Mouse (Mus musculus): ENCODE measurements at regions not wholly inside any gene's neighbourhood (a gene's known extent, or its start where the extent isn't known, plus 50 kb on each side); places are given as distances from the start of the nearest gene placed in this dataset.

GRCm38 (mm10) chr4:29130485-29130884, 317.6 kb downstream of the Epha7 start:
- Histone ChIP-seq H3K9me3 (ENCODE audit: control insufficient read depth) (no peaks in the 10 kb centered on the region), H3K4me2 (replicated peaks; ENCODE audit: low read depth) (no peak overlapping the region), H3K9ac (ENCODE audit: low read depth, low read length) (no peak overlapping the region), H3K4me3 (ENCODE audit: low read depth, low read length) (no peak overlapping the region), H3K27me3 (replicated peaks; ENCODE audit: control insufficient read depth, insufficient read depth, low read length) (no peaks in the 10 kb centered on the region), H3K36me3 (ENCODE audit: control insufficient read depth, insufficient read depth) (no peaks in the 10 kb centered on the region), H3K4me1 (replicated peaks; ENCODE audit: control insufficient read depth, insufficient read depth, low read length) (no peaks in the 10 kb centered on the region; the same call in 1 of the 2 replicates), H3K27ac (ENCODE audit: low read depth, low read length) (no peak overlapping the region)
- no peak for TF ChIP-seq CTCF (IDR thresholded peaks at IDR 0.05; ENCODE audit: low read depth)
- ATAC-seq: no peak

GRCm38 (mm10) chr4:29133404-29134307, 320.7 kb downstream of the Epha7 start:
- peak; percentile 47; the same call in 1 of the 2 replicates for ATAC-seq
- TF ChIP-seq CTCF (IDR thresholded peaks at IDR 0.05; ENCODE audit: low read depth): no peak
- peak overlapping the region; percentile 55 for H3K4me2 ChIP-seq (replicated peaks; ENCODE audit: low read depth)
- 22% methylated on average over 21 of the region's 21 CpGs for WGBS
- no peaks in the 10 kb centered on the region for H3K36me3 ChIP-seq (ENCODE audit: control insufficient read depth, insufficient read depth)
- H3K4me1 ChIP-seq (replicated peaks; ENCODE audit: control insufficient read depth, insufficient read depth, low read length): no peaks in the 10 kb centered on the region; the same call in 1 of the 2 replicates
- H3K4me3 ChIP-seq (ENCODE audit: low read depth, low read length): peak overlapping the region; percentile 9; the same call in 1 of the 2 replicates
- no peak overlapping the region for H3K9ac ChIP-seq (ENCODE audit: low read depth, low read length)
- H3K27me3 ChIP-seq (replicated peaks; ENCODE audit: control insufficient read depth, insufficient read depth, low read length): no peaks in the 10 kb centered on the region
- no peak overlapping the region for H3K27ac ChIP-seq (ENCODE audit: low read depth, low read length)
- H3K9me3 ChIP-seq (ENCODE audit: control insufficient read depth): no peaks in the 10 kb centered on the region

- no peak overlapping the region for H3K9ac ChIP-seq (ENCODE audit: low read depth, low read length)
- H3K27me3 ChIP-seq (replicated peaks; ENCODE audit: control insufficient read depth, insufficient read depth, low read length): no peaks in the 10 kb centered on the region
- H3K4me2 ChIP-seq (replicated peaks; ENCODE audit: low read depth): no peak overlapping the region
- no peaks in the 10 kb centered on the region for H3K36me3 ChIP-seq (ENCODE audit: control insufficient read depth, insufficient read depth)
- no peak overlapping the region for H3K4me3 ChIP-seq (ENCODE audit: low read depth, low read length)
- no peaks in the 10 kb centered on the region; the same call in 1 of the 2 replicates for H3K4me1 ChIP-seq (replicated peaks; ENCODE audit: control insufficient read depth, insufficient read depth, low read length)
- H3K27ac ChIP-seq (ENCODE audit: low read depth, low read length): no peak overlapping the region
- no peak for TF ChIP-seq CTCF (IDR thresholded peaks at IDR 0.05; ENCODE audit: low read depth)
- H3K9me3 ChIP-seq (ENCODE audit: control insufficient read depth): no peaks in the 10 kb centered on the region
- WGBS: 38% methylated on average over 5 of the region's 5 CpGs
- no peak for ATAC-seq
Observed at GRCm38 (mm10) chr4:29135685-29136385, 322.9 kb downstream of the Epha7 start.

GRCm38 (mm10) chr4:29138771-29139301, 325.9 kb downstream of the Epha7 start:
- WGBS: 75% methylated on average over 8 of the region's 8 CpGs
- TF ChIP-seq CTCF (IDR thresholded peaks at IDR 0.05; ENCODE audit: low read depth): no peak

GRCm38 (mm10) chr4:29143415-29143814, 330.5 kb downstream of the Epha7 start:
- H3K4me1 ChIP-seq (replicated peaks; ENCODE audit: control insufficient read depth, insufficient read depth, low read length): no peaks in the 10 kb centered on the region
- TF ChIP-seq CTCF (IDR thresholded peaks at IDR 0.05; ENCODE audit: low read depth): no peak
- peak; percentile 47 for ATAC-seq
- H3K9ac ChIP-seq (ENCODE audit: low read depth, low read length): no peak overlapping the region
- no peaks in the 10 kb centered on the region for H3K36me3 ChIP-seq (ENCODE audit: control insufficient read depth, insufficient read depth)
- H3K4me2 ChIP-seq (replicated peaks; ENCODE audit: low read depth): no peak overlapping the region
- no peaks in the 10 kb centered on the region for H3K27me3 ChIP-seq (replicated peaks; ENCODE audit: control insufficient read depth, insufficient read depth, low read length)
- H3K9me3 ChIP-seq (ENCODE audit: control insufficient read depth): no peaks in the 10 kb centered on the region
- 90% methylated on average over 1 of the region's 1 CpGs for WGBS
- H3K4me3 ChIP-seq (ENCODE audit: low read depth, low read length): no peak overlapping the region
- H3K27ac ChIP-seq (ENCODE audit: low read depth, low read length): no peak overlapping the region

More at GRCm38 (mm10) chr4:29138771-29139301, 325.9 kb downstream of the Epha7 start:
- ATAC-seq: no peak
- no peaks in the 10 kb centered on the region for H3K4me1 ChIP-seq (replicated peaks; ENCODE audit: control insufficient read depth, insufficient read depth, low read length)
- no peak overlapping the region for H3K4me2 ChIP-seq (replicated peaks; ENCODE audit: low read depth)
- H3K27ac ChIP-seq (ENCODE audit: low read depth, low read length): no peak overlapping the region
- no peak overlapping the region for H3K4me3 ChIP-seq (ENCODE audit: low read depth, low read length)
- no peaks in the 10 kb centered on the region for H3K9me3 ChIP-seq (ENCODE audit: control insufficient read depth)
- H3K27me3 ChIP-seq (replicated peaks; ENCODE audit: control insufficient read depth, insufficient read depth, low read length): no peaks in the 10 kb centered on the region
- no peaks in the 10 kb centered on the region for H3K36me3 ChIP-seq (ENCODE audit: control insufficient read depth, insufficient read depth)
- no peak overlapping the region for H3K9ac ChIP-seq (ENCODE audit: low read depth, low read length)

GRCm38 (mm10) chr4:29145242-29145641, 332.3 kb downstream of the Epha7 start:
- no peaks in the 10 kb centered on the region for H3K27me3 ChIP-seq (replicated peaks; ENCODE audit: control insufficient read depth, insufficient read depth, low read length)
- no peak overlapping the region for H3K9ac ChIP-seq (ENCODE audit: low read depth, low read length)
- 86% methylated on average over 4 of the region's 4 CpGs for WGBS
- no peaks in the 10 kb centered on the region for H3K9me3 ChIP-seq (ENCODE audit: control insufficient read depth)
- H3K4me1 ChIP-seq (replicated peaks; ENCODE audit: control insufficient read depth, insufficient read depth, low read length): no peaks in the 10 kb centered on the region
- no peak overlapping the region for H3K4me2 ChIP-seq (replicated peaks; ENCODE audit: low read depth)
- H3K36me3 ChIP-seq (ENCODE audit: control insufficient read depth, insufficient read depth): no peaks in the 10 kb centered on the region
- no peak overlapping the region for H3K27ac ChIP-seq (ENCODE audit: low read depth, low read length)
- ATAC-seq: no peak
- TF ChIP-seq CTCF (IDR thresholded peaks at IDR 0.05; ENCODE audit: low read depth): no peak
- H3K4me3 ChIP-seq (ENCODE audit: low read depth, low read length): no peak overlapping the region
